Mouse (Mus musculus): ENCODE measurements at regions not wholly inside any gene's neighbourhood (a gene's known extent, or its start where the extent isn't known, plus 50 kb on each side); places are given as distances from the start of the nearest gene placed in this dataset.

- DNase-seq (ENCODE audit: low spot score in 2 of 2): no peak
Measured at GRCm38 (mm10) chr5:35221451-35222305, 56.4 kb upstream of the Adra2c start.

- no peak for DNase-seq (ENCODE audit: low spot score in 2 of 2)
Measured at GRCm38 (mm10) chr5:35216271-35216670, 61.8 kb upstream of the Adra2c start.

- DNase-seq (ENCODE audit: low spot score in 2 of 2): no peak
Measured at GRCm38 (mm10) chr5:35215480-35216195, 62.5 kb upstream of the Adra2c start.

- no peak for DNase-seq (ENCODE audit: low spot score in 2 of 2)
Measured at GRCm38 (mm10) chr5:35215007-35215406, 63.1 kb upstream of the Adra2c start.

- no peak for DNase-seq (ENCODE audit: low spot score in 2 of 2)
Measured at GRCm38 (mm10) chr5:35209348-35209747, 68.8 kb upstream of the Adra2c start.

GRCm38 (mm10) chr5:35204049-35204448 lies 74.1 kb upstream of the Adra2c start:
- DNase-seq (ENCODE audit: low spot score in 2 of 2): no peak

- no peak for DNase-seq (ENCODE audit: low spot score in 2 of 2)
Measured at GRCm38 (mm10) chr5:35198468-35198867, 79.7 kb upstream of the Adra2c start.

- no peak for DNase-seq (ENCODE audit: low spot score in 2 of 2)
Measured at GRCm38 (mm10) chr5:35189113-35189797, 83.7 kb upstream of the Lrpap1 start.

- DNase-seq (ENCODE audit: low spot score in 2 of 2): no peak
Measured at GRCm38 (mm10) chr5:35185826-35186225, 80.3 kb upstream of the Lrpap1 start.

- no peak for DNase-seq (ENCODE audit: low spot score in 2 of 2)
Measured at GRCm38 (mm10) chr5:35185289-35185688, 79.7 kb upstream of the Lrpap1 start.

- DNase-seq (ENCODE audit: low spot score in 2 of 2): no peak
Measured at GRCm38 (mm10) chr5:35183418-35183817, 77.9 kb upstream of the Lrpap1 start.

GRCm38 (mm10) chr5:35177332-35177731 lies 71.8 kb upstream of the Lrpap1 start:
- no peak for DNase-seq (ENCODE audit: low spot score in 2 of 2)

- no peak for DNase-seq (ENCODE audit: low spot score in 2 of 2)
Measured at GRCm38 (mm10) chr5:35176112-35176848, 70.7 kb upstream of the Lrpap1 start.

- DNase-seq (ENCODE audit: low spot score in 2 of 2): no peak
Measured at GRCm38 (mm10) chr5:35174318-35174717, 68.8 kb upstream of the Lrpap1 start.

- no peak for DNase-seq (ENCODE audit: low spot score in 2 of 2)
Measured at GRCm38 (mm10) chr5:35171336-35171735, 65.8 kb upstream of the Lrpap1 start.

- no peak for DNase-seq (ENCODE audit: low spot score in 2 of 2)
Measured at GRCm38 (mm10) chr5:35170369-35171130, 65.0 kb upstream of the Lrpap1 start.

GRCm38 (mm10) chr5:35169614-35170293 lies 64.2 kb upstream of the Lrpap1 start:
- no peak for DNase-seq (ENCODE audit: low spot score in 2 of 2)

- DNase-seq (ENCODE audit: low spot score in 2 of 2): no peak
Measured at GRCm38 (mm10) chr5:35168853-35169252, 63.3 kb upstream of the Lrpap1 start.

GRCm38 (mm10) chr5:35168369-35168768 lies 62.8 kb upstream of the Lrpap1 start:
- no peak for DNase-seq (ENCODE audit: low spot score in 2 of 2)

GRCm38 (mm10) chr5:35165993-35166392 lies 60.4 kb upstream of the Lrpap1 start:
- peak; percentile 7 to 10 for DNase-seq (ENCODE audit: low spot score in 2 of 2)
